Mouse (Mus musculus): ENCODE results near the gene Kit. TPM values are rescaled to one million over a fixed set of nuclear protein-coding genes. Genes with fewer than 3 reads are reported as not detected.

The Kit gene
- 11.4 and 11.6 TPM in 2 replicates for polyA plus RNA-seq (2015; fragmentation: Nextera tagmentation; extraction: Ambion mirVana)

DNA sequence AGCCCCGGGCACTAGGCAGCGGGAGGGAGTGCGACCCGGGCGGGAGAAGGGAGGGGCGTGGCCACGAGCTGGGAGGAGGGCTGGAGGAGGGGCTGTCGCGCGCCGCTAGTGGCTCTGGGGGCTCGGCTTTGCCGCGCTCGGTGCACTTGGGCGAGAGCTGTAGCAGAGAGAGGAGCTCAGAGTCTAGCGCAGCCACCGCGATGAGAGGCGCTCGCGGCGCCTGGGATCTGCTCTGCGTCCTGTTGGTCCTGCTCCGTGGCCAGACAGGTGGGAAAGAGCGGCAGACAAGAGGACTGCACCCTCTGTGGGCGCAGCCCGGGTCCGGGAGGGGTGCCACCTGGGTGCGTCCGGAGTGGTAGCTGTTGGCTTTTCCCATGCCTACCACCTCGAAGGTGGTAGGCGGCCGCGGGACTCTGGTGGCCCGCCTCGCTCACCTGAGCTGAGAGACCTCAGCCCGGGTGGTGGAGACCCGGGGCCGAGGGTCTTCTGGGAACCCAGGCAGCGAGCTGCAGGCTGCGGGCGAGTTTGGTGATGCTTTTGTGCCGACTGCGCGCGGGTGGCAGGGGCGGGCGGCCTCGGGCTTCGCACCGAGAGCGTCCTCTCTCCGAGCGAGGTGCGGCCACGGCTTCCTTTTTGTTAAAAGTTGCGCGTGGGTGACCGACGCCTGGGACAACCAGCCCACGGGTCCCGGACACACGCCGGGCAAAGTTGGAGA lies at the start of gene Kit:
Gene Kit (plus strand): TSS at position 65 of the 715 bp plus-strand sequence.
- Histone ChIP-seq H3K4me1 (peaks cover 28% of the 10 kb centered on the region), H3K9ac (peak within 1 kb of the TSS; percentile 74), H3K4me3 (peak within 1 kb of the TSS; percentile 64), H3K4me2 (replicated peaks) (peak within 1 kb of the TSS; percentile 99), H3K36me3 (no peaks in the 10 kb centered on the region), H3K27ac (peak within 1 kb of the TSS; percentile 22; the same call in 1 of the 2 replicates), H3K27me3 (peaks cover 21% of the 10 kb centered on the region), H3K9me3 (no peaks in the 10 kb centered on the region)
- WGBS, result under 1% methylated on average over 65 of the region's 65 CpGs
- peak; percentile 85 for ATAC-seq (ENCODE audit: low FRiP score, low read depth)

DNA sequence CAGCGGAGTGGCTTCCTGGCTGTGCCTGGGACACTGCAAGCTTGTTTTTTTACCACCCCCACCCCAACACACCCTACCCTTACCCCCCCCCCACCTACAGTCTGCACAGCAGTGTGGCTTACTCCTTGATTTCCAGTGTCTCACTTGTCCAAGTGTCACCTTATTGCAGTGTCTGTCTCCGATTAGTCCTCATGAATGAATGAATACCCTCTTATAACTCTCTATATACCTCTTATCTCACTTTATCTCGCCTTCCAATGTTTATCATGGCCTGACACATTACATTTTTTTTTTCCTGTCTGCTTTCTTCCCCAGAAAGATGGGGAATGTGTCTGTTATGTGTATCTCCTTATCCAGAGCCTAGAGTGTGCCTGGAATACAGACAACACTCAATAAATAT lies 38.6 kb upstream of the Kit start:
- ATAC-seq (ENCODE audit: low FRiP score, low read depth), result no peak
- 81% methylated on average over 3 of the region's 3 CpGs for WGBS

DNA sequence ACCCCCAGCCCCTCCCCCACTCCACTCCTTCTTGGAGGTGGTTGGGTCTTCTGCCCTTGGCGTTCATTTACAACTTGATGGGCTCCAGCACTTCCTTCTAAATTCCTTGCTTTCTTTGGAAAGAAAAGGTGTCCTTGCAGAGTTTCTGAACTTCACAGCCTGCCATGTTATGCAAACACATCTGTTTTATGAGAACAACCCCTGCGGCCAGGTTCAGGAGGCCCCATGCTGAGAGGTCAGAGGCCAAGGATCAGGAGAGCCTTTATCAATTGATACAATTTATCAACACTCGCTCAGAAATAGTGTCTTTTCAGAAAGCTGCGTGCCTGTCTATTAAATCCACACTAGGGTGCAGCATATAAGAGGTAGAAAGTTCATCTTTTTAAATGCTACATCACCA lies 37.0 kb upstream of the Kit start:
- Histone ChIP-seq H3K4me3 (no peak overlapping the region), H3K27me3 (no peaks in the 10 kb centered on the region), H3K9me3 (no peaks in the 10 kb centered on the region), H3K4me1 (0 out of 2 replicates have a peak, but pooled peaks cover 15% of the 10 kb centered on the region), H3K9ac (no peak overlapping the region), H3K27ac (no peak overlapping the region), H3K36me3 (no peaks in the 10 kb centered on the region), H3K4me2 (replicated peaks) (no peak overlapping the region)
- ATAC-seq (ENCODE audit: low FRiP score, low read depth), result no peak
- WGBS, result 17% methylated on average over 4 of the region's 4 CpGs

More for the DNA sequence above, 38.6 kb upstream of the Kit start:
- Histone ChIP-seq H3K4me3 (no peak overlapping the region), H3K27ac (no peak overlapping the region), H3K27me3 (no peaks in the 10 kb centered on the region), H3K9ac (no peak overlapping the region), H3K4me2 (replicated peaks) (no peak overlapping the region), H3K4me1 (0 out of 2 replicates have a peak, but pooled peaks cover 15% of the 10 kb centered on the region), H3K36me3 (no peaks in the 10 kb centered on the region), H3K9me3 (no peaks in the 10 kb centered on the region)

DNA sequence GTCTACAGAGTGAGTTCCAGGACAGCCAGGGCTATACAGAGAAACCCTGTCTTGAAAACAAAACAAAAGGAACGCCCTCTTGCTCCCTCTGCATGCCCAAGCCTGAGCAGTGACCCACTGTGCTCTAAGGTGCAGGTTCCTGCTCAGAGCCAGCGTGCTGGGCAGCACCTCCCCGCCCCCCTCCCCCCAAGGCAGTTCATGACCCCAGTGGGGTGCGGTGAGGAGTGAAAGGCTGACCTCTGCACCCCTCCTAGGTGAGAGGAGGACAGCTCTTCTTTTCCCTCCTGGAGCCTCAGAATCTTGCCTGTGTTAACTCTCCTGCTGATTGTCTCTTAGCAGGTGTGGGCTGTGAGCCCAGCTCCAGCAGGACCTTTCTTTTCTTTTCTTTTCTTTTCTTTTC lies 36.3 kb upstream of the Kit start:
- Histone ChIP-seq H3K4me2 (replicated peaks) (no peak overlapping the region), H3K9ac (no peak overlapping the region), H3K36me3 (no peaks in the 10 kb centered on the region), H3K27me3 (no peaks in the 10 kb centered on the region), H3K27ac (no peak overlapping the region), H3K9me3 (no peaks in the 10 kb centered on the region), H3K4me3 (no peak overlapping the region), H3K4me1 (0 out of 2 replicates have a peak, but pooled peaks cover 15% of the 10 kb centered on the region)
- 41% methylated on average over 4 of the region's 4 CpGs for WGBS
- ATAC-seq (ENCODE audit: low FRiP score, low read depth), result no peak

DNA sequence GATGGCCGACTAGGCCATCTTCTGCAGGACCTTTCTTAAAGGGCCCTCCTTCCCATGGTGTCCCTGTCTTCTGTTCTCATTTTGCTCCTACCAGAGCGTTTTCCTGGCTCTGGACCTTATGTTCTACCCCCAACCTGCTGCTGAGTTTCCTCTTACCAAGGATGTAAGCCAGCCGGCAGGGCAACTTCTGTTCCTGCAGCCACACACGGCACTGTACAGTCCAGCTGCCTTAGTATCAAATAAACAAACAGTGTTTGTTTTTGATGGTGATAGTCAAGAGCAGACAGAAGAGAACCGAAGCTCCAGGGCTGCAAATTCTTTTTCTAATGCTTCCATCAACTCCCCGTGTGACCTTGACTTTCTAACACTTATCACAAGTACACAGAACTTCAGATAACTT lies 35.6 kb upstream of the Kit start:
- no peaks in the 10 kb centered on the region for H3K36me3 ChIP-seq
- no peak for ATAC-seq (ENCODE audit: low FRiP score, low read depth)
- 0 out of 2 replicates have a peak, but pooled peaks cover 15% of the 10 kb centered on the region for H3K4me1 ChIP-seq
- H3K9ac ChIP-seq, result no peak overlapping the region
- no peak overlapping the region for H3K4me2 ChIP-seq (replicated peaks)
- H3K27me3 ChIP-seq, result no peaks in the 10 kb centered on the region
- 31% methylated on average over 6 of the region's 6 CpGs for WGBS
- H3K9me3 ChIP-seq, result no peaks in the 10 kb centered on the region
- no peak overlapping the region for H3K27ac ChIP-seq
- H3K4me3 ChIP-seq, result no peak overlapping the region

DNA sequence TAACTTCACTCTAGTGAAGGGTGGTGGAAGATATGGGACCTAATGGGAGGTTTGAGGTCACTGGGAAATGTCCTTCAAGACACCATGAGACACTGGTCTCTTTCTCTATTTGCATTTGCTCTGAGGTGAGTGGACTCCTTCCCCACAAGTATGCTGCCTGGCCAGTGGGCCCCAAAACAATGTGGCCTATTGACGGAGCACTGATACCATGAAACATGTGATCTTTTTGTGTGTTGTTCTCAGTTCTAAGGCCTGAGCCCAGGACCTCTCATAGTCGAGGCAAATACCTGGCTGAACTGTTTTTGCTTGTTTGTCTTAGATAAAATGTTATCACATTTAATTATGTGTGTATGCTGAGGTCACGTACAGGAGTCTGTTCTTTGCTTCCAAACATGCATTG lies 31.0 kb upstream of the Kit start:
- WGBS, result 82% methylated on average over 3 of the region's 3 CpGs
- Histone ChIP-seq H3K9me3 (no peaks in the 10 kb centered on the region), H3K27me3 (no peaks in the 10 kb centered on the region), H3K27ac (no peak overlapping the region), H3K4me3 (no peak overlapping the region), H3K36me3 (no peaks in the 10 kb centered on the region), H3K9ac (no peak overlapping the region), H3K4me2 (replicated peaks) (no peak overlapping the region), H3K4me1 (0 out of 2 replicates have a peak, but pooled peaks cover 3% of the 10 kb centered on the region)
- ATAC-seq (ENCODE audit: low FRiP score, low read depth), result no peak

DNA sequence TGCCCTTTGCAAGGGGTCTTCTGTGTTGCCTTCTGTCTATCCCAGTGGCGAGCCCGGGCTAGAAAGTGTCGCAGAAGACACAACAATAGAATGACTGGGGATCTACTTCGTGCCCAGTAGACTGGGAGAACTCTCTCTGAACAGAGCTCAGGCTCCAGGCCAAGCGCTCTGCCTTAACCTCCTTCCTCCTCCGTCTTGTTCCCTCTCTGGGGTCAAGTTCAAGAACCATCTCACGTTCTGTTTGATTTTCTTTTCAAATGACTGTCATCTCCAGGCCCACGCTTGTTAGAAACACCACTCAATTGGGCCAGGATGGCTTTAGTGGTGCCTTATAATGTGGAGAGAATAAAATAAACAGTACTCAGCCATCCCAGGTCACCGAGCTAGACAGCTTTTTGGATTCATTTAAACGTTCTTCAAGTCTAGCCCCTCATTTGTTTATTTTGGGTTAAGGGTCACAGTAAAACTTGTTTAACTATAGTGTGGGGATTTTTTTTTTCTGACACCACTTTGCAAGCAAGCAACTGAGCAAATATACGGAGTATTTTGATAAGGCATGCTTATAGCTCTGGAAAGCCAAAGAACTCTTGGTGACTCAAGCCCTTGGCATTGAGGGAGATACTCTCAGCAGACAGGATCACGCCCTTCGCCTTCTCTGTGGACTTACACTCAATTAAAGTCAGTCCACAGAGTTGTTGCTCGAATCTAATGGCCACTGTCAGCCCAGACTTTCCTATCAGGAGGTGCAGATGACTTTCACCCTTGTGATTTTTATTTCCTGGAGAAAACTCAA lies 30.0 kb upstream of the Kit start:
- ATAC-seq (ENCODE audit: low FRiP score, low read depth), result no peak
- H3K9ac ChIP-seq, result no peak overlapping the region

DNA sequence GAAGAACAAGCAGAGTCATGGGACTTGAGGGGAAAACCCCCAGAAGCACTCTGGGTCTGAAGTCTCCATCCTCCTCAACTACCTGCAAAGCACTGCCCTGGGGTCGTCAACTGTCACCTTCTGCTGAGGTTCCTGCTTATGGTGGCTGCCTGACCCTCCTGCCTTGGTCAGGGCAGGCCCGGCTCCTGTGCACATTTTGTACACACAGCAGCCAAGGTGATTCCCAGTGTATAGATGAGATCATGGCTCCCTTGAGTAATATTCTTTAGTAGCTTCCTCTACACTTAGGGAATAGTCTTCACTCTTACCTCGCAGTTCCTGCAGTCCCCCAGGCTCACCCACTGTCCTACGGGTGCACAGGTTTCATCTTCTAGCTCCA lies 29.5 kb upstream of the Kit start:
- Histone ChIP-seq H3K4me2 (replicated peaks) (no peak overlapping the region), H3K27me3 (no peaks in the 10 kb centered on the region), H3K9ac (no peak overlapping the region), H3K36me3 (no peaks in the 10 kb centered on the region), H3K4me1 (no peaks in the 10 kb centered on the region), H3K9me3 (no peaks in the 10 kb centered on the region), H3K4me3 (no peak overlapping the region), H3K27ac (no peak overlapping the region)
- no peak for ATAC-seq (ENCODE audit: low FRiP score, low read depth)
- 76% methylated on average over 4 of the region's 4 CpGs for WGBS

More for the DNA sequence above, 30.0 kb upstream of the Kit start:
- Histone ChIP-seq H3K36me3 (no peaks in the 10 kb centered on the region), H3K4me2 (replicated peaks) (no peak overlapping the region), H3K27me3 (no peaks in the 10 kb centered on the region), H3K9me3 (no peaks in the 10 kb centered on the region), H3K27ac (no peak overlapping the region), H3K4me1 (no peaks in the 10 kb centered on the region), H3K4me3 (no peak overlapping the region)
- WGBS, result 74% methylated on average over 14 of the region's 14 CpGs

DNA sequence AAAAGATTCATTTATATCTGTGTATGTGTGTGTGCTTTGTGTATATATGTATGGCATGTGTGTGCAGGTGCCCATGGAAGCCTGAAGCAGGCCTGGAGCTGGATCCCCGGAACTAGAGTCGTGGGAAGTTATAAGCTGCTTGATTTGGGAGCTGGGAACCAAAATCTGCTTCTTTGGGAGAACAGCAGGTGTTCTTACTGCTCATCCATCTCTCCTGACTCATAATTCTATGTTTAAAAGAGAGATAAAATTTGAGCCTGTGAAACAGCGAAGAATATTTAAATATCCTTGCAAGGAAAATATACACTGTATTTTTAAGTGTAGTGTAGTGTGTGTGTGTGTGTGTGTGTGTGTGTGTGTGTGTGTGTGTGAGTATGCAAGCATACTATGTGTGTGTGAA lies 21.7 kb upstream of the Kit start:
- Histone ChIP-seq H3K27ac (no peak overlapping the region), H3K9ac (no peak overlapping the region)
- WGBS, result 85% methylated on average over 3 of the region's 3 CpGs

DNA sequence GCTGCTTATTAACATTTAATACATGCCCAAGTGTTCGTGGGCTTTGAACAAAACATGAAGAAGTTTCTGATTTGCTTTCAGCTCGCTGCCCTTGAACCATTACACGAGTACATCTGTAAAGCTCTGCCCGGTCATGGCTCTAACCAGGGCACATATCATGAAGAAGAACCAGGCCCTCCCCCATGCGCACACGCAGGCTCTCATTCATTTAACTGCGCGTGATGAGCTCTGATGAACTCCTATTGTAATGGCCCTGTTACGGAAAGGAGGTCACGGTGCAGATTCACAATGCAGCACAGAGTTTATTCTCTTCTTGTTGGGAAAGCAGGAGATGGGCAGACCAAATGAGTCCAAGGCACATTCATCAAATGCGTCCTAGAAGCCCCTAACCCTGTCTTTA lies 17.1 kb upstream of the Kit start:
- WGBS, result 89% methylated on average over 11 of the region's 11 CpGs
- H3K4me3 ChIP-seq, result no peak overlapping the region
- no peak for ATAC-seq (ENCODE audit: low FRiP score, low read depth)

More for the DNA sequence above, 21.7 kb upstream of the Kit start:
- H3K4me3 ChIP-seq, result no peak overlapping the region
- no peak for ATAC-seq (ENCODE audit: low FRiP score, low read depth)
- H3K4me2 ChIP-seq (replicated peaks), result no peak overlapping the region
- no peaks in the 10 kb centered on the region for H3K4me1 ChIP-seq
- no peaks in the 10 kb centered on the region for H3K36me3 ChIP-seq
- no peaks in the 10 kb centered on the region for H3K9me3 ChIP-seq
- H3K27me3 ChIP-seq, result no peaks in the 10 kb centered on the region

DNA sequence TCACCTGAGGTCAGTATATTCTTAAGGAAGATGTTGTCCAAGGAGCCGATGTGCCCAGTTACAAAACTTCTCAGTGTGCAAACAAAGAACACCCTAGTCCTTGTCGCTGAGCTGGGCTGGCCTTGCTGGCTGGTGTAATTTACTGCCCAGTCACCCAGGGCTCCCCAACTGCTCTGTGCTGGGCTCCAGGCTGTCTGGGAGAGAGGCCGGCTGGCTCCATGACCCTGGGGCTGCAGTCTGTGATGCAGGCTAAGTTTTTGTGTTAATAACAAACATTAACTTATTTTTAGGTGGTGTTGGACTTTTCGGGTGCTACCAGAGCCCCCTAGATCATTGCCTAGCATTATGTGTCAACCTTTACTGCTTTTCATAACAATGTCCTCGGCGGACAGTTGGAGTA lies 15.4 kb upstream of the Kit start:
- no peak overlapping the region for H3K27ac ChIP-seq
- H3K36me3 ChIP-seq, result no peaks in the 10 kb centered on the region
- ATAC-seq (ENCODE audit: low FRiP score, low read depth), result no peak
- WGBS, result 45% methylated on average over 6 of the region's 6 CpGs
- no peaks in the 10 kb centered on the region for H3K27me3 ChIP-seq
- no peaks in the 10 kb centered on the region for H3K9me3 ChIP-seq
- H3K4me1 ChIP-seq, result no peaks in the 10 kb centered on the region
- H3K4me2 ChIP-seq (replicated peaks), result no peak overlapping the region
- H3K4me3 ChIP-seq, result no peak overlapping the region
- H3K9ac ChIP-seq, result no peak overlapping the region

More for the DNA sequence above, 17.1 kb upstream of the Kit start:
- Histone ChIP-seq H3K4me2 (replicated peaks) (no peak overlapping the region), H3K9ac (no peak overlapping the region), H3K27ac (no peak overlapping the region), H3K9me3 (no peaks in the 10 kb centered on the region), H3K4me1 (no peaks in the 10 kb centered on the region), H3K36me3 (no peaks in the 10 kb centered on the region), H3K27me3 (no peaks in the 10 kb centered on the region)

DNA sequence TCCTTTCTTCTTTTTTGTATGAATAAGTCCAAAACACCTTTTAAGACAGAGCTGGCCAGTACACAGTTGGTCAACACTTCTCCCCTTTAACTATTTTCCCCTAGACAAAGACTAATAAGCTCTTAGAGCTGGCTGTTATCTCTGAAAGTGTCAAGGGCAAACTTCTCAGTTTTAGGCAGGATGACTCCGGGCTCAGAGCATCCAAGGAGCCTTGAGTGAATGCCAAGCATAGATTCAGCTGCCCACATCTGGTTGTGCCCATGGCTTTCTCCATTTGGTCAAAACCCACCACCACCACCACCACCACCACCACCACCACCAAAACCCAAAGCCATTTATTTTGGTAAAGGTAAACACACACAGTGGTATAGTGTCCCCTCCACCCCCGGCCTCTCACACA lies 13.5 kb upstream of the Kit start:
- Histone ChIP-seq H3K27me3 (no peaks in the 10 kb centered on the region), H3K36me3 (no peaks in the 10 kb centered on the region), H3K9ac (no peak overlapping the region), H3K27ac (no peak overlapping the region), H3K4me3 (no peak overlapping the region), H3K4me1 (no peaks in the 10 kb centered on the region), H3K4me2 (replicated peaks) (no peak overlapping the region), H3K9me3 (no peaks in the 10 kb centered on the region)
- 90% methylated on average over 2 of the region's 2 CpGs for WGBS
- ATAC-seq (ENCODE audit: low FRiP score, low read depth), result no peak
